Mouse (Mus musculus) adrenal gland, adult 8-10 months (tissue): ENCODE data around the gene Sephs2. TPM values are rescaled to one million over a fixed set of nuclear protein-coding genes. Genes with fewer than 3 reads are reported as not detected.

Source experiments
- DNase-seq: peaks from one replicate; pipeline ENCODE4 v3.0.0; 2022
- total RNA-seq, 4 experiments: library from RNA; stranded (reverse); gene quantifications; 2 replicates each; pipeline ENCODE4 v1.2.4; 2022

Gene Sephs2
- total RNA-seq, 4 experiments from 2014 or later: 44.5 to 105 (median 76.5) TPM

DNA sequence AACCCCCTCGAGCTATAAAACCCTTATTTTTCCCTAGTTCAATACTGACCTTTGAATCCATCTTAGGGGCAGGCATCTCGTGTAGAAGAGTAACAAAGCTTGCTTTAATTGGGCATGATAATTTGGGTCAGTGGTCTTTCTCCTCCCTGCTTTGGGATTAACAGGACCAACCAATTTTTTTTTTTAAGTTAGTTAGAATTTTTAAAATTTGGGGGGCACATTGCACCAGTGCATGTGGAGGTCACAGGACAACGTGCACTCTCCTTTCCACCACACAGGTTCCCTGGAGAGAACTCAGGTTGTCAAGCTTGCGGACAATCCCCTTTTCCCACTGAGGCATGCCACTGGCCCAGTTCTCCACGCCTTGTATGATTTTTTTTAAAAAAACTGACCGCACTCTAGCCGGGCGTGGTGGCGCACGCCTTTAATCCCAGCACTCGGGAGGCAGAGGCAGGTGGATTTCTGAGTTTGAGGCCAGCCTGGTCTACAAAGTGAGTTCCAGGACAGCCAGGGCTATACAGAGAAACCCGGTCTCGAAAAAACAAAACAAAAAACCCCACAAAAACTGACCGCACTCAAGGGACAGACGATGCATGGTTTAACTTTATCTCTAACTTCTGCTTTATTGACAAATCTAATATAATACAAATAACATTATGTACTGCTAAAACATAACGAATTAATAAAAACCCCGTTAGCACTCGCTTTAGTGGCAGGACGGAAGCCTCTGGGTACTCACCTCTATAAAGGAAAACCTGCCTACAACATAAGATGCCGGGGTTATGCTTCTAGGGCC lies 41.8 kb downstream of the Sephs2 start:
- no peak for DNase-seq

DNA sequence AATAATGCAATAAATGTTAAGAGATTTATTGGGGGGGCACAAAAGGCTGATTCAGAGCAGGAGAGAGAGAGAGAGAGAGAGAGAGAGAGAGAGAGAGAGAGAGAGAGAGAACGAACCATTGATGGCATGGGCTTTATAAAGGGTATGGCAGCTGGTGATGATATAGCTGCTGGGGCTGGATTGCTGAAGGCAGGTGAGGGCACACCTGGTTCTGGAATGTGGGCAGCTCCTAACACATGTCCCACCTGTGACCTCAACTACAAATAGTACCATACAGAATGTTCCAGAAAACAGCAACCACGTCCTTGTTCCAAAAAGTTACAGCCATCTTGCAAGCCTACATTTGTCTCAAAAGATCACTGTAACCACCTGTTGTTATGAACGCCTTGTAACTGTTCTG lies 42.5 kb downstream of the Sephs2 start:
- DNase-seq: no peak

DNA sequence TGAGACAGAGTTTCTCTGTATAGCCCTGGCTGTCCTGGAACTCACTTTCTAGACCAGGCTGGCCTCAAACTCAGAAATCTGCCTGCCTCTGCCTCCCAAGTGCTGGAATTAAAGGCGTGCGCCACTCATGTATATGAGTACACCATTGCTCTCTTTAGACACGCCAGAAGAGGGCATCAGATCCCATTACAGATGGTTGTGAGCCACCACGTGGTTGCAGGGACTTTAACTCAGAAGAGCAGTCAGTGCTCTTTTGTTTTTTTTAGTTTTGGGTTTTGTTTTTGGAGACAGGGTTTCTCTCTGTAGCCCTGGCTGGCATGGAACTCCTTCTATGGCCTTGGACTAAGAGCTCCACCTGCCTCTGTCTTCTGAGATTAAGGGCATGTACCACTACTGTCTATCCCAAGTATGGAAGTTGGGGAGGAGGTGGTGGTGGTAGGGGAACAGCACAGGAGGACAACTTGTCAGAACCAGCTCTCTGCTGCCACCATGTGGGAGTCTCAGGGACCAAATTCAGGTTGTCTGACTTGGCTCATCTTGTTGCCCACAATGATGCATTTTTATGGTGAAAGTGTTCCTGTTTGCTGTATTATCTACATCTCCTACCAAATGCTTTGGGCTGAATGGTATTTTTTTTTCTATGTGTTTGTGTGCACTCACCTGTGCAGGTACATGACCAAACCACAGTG lies 45.1 kb downstream of the Sephs2 start:
- DNase-seq: no peak

- no peak for DNase-seq
These were observed 48.5 kb downstream of the Sephs2 start for GRCm38 (mm10) chr7:127225147-127225995.

GRCm38 (mm10) chr7:127224616-127225015 lies 49.2 kb downstream of the Sephs2 start:
- no peak for DNase-seq

- no peak for DNase-seq
These were observed 50.1 kb downstream of the Sephs2 start for GRCm38 (mm10) chr7:127223515-127224478.

DNA sequence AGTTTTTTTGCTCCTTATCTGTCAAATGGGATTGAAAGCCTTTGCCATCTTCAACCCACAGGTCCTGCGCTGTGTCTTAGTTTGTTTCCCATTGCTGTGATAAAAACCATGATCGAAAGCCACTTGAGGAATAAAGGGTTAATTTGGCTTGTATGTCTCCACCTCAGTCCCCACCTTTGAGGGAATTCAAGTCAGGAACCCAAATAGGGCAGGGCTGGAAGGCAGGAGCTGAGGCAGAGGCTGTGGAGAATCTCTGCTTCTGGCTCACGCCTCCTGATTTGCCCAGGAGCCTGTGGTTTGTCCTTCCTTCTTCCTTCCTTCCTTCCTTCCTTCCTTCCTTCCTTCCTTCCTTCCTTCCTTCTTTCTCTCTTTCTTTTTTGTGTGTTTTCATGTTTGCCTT lies 50.7 kb downstream of the Sephs2 start:
- no peak for DNase-seq

Other genes starting within 250 kb of the Sephs2 start
- 100 to 1,000 TPM in 3 of 4 experiments, 10 to 100 TPM in 1; 99.9 to 123 (median 111) TPM for gene Maz, start 247.0 kb downstream of the Sephs2 start, total RNA-seq
- gene Kif22, start 231.6 kb downstream of the Sephs2 start, total RNA-seq: 1 to 10 TPM; 1.5 to 3.6 (median 1.8) TPM
- gene Zg16, start 186.7 kb downstream of the Sephs2 start, total RNA-seq: not detected
- gene AI467606, start 182.7 kb downstream of the Sephs2 start, total RNA-seq: 1 to 10 TPM; 1.4 to 1.8 (median 1.5) TPM
- gene Qprt, start 151.8 kb downstream of the Sephs2 start, total RNA-seq: under 1 TPM; 0.12 to 0.83 (median 0.31) TPM
- 1 to 10 TPM; 1.2 to 2.0 (median 1.7) TPM for gene Spn, start 136.2 kb downstream of the Sephs2 start, total RNA-seq
- gene Cd2bp2, start 78.0 kb downstream of the Sephs2 start, total RNA-seq: 10 to 100 TPM; 61.9 to 89.2 (median 70.0) TPM
- 10 to 100 TPM; 47.9 to 63.7 (median 57.0) TPM for gene Tbc1d10b, start 65.6 kb downstream of the Sephs2 start, total RNA-seq
- 1 to 10 TPM; 2.8 to 6.2 (median 3.7) TPM for gene Mylpf, start 65.2 kb downstream of the Sephs2 start, total RNA-seq
- gene Zfp553, start 41.0 kb downstream of the Sephs2 start, total RNA-seq: 10 to 100 TPM; 11.6 to 19.5 (median 15.0) TPM
- 10 to 100 TPM in 2 of 4 experiments, 1 to 10 TPM in 2; 9.1 to 11.2 (median 10.3) TPM for gene Sept1, start 40.9 kb downstream of the Sephs2 start, total RNA-seq
- gene Zfp771, start 29.8 kb downstream of the Sephs2 start, total RNA-seq: 10 to 100 TPM; 32.9 to 46.1 (median 39.7) TPM
- 10 to 100 TPM; 28.2 to 36.5 (median 31.6) TPM for gene Dctpp1, start 13.3 kb downstream of the Sephs2 start, total RNA-seq
- 1 to 10 TPM; 1.9 to 3.1 (median 2.7) TPM for gene Itgal, start 22.2 kb upstream of the Sephs2 start, total RNA-seq
- gene Zfp768, start 71.5 kb upstream of the Sephs2 start, total RNA-seq: 10 to 100 TPM; 25.9 to 29.4 (median 28.0) TPM
- gene Zfp747, start 102.0 kb upstream of the Sephs2 start, total RNA-seq: 10 to 100 TPM; 11.1 to 14.4 (median 12.5) TPM
- 1 to 10 TPM; 4.5 to 6.6 (median 5.9) TPM for gene 9130019O22Rik, start 113.1 kb upstream of the Sephs2 start, total RNA-seq
- gene E430018J23Rik, start 119.6 kb upstream of the Sephs2 start, total RNA-seq: 10 to 100 TPM; 10.3 to 12.7 (median 11.4) TPM
- gene Zfp764, start 132.8 kb upstream of the Sephs2 start, total RNA-seq: 10 to 100 TPM in 1 of 4 experiments, 1 to 10 TPM in 3; 6.8 to 10.0 (median 8.3) TPM
- 10 to 100 TPM; 15.5 to 22.0 (median 19.5) TPM for gene Zfp688, start 148.0 kb upstream of the Sephs2 start, total RNA-seq
- 1 to 10 TPM; 3.8 to 6.7 (median 4.5) TPM for gene Zfp689, start 175.1 kb upstream of the Sephs2 start, total RNA-seq
- 10 to 100 TPM; 49.1 to 65.5 (median 58.2) TPM for gene Prr14, start 185.6 kb upstream of the Sephs2 start, total RNA-seq
- 10 to 100 TPM; 64.6 to 98.2 (median 75.6) TPM for gene Fbrs, start 205.1 kb upstream of the Sephs2 start, total RNA-seq
- 100 to 1,000 TPM; 103 to 156 (median 120) TPM for gene Srcap, start 237.9 kb upstream of the Sephs2 start, total RNA-seq
- 10 to 100 TPM; 21.9 to 28.0 (median 26.2) TPM for gene Gm42715, start 245.5 kb upstream of the Sephs2 start, total RNA-seq